Mouse (Mus musculus) thymus, adult 2 months (tissue): ENCODE results near the gene Slc30a6. TPM values are rescaled to one million over a fixed set of nuclear protein-coding genes. Genes with fewer than 3 reads are reported as not detected.

Source experiments
- DNase-seq: peaks from one replicate; pipeline ENCODE4 v3.0.0; 2021
- H3K27ac ChIP-seq: fragments of 200-500 bp; 2 replicates; pipeline ENCODE4 v1.5.1; 2012; ENCODE audit warnings: low read length, control low read depth; ENCODE audit not compliant: control insufficient read depth, insufficient read depth
- H3K27me3 ChIP-seq: fragments of 200-500 bp; 2 replicates; pipeline ENCODE4 v1.6.1; 2012; ENCODE audit warnings: mild to moderate bottlenecking, low read length, moderate library complexity, mixed read lengths; ENCODE audit not compliant: control insufficient read depth, insufficient read depth
- H3K36me3 ChIP-seq: fragments of 200-500 bp; 2 replicates; pipeline ENCODE4 v1.6.1; 2012; ENCODE audit warnings: mild to moderate bottlenecking, low read length, moderate library complexity; ENCODE audit not compliant: control insufficient read depth, insufficient read depth
- H3K4me1 ChIP-seq: fragments of 200-500 bp; replicated peaks from 2 replicates; pipeline ENCODE4 v1.6.1; 2012; ENCODE audit warnings: low read length; ENCODE audit not compliant: control insufficient read depth, insufficient read depth
- H3K4me3 ChIP-seq: fragments of 200-500 bp; 2 replicates; pipeline ENCODE4 v1.5.1; 2012; ENCODE audit warnings: mild to moderate bottlenecking, low read length, control low read depth, moderate library complexity; ENCODE audit not compliant: control insufficient read depth, insufficient read depth
- CTCF ChIP-seq: fragments of 200-500 bp; IDR thresholded peaks from 2 replicates; pipeline ENCODE4 v1.5.1; 2012; ENCODE audit warnings: mild to moderate bottlenecking, control low read depth, low read length, moderate library complexity, borderline replicate concordance; ENCODE audit not compliant: control insufficient read depth, poor library complexity, insufficient read depth; ENCODE audit errors: extremely low read depth
- POLR2A ChIP-seq: fragments of 200-500 bp; IDR thresholded peaks from 2 replicates; pipeline ENCODE4 v1.6.1; 2012; ENCODE audit warnings: mild to moderate bottlenecking, low read length, control low read depth, moderate library complexity; ENCODE audit not compliant: control insufficient read depth, poor library complexity, insufficient read depth; ENCODE audit errors: extremely low read depth
- WGBS: fragments of 180-500 bp; shearing (Covaris S2); methylation state at CpG from one replicate; pipeline ENCODE4 v1.1.7; 2018; 5-methylcytosine and 5-hydroxymethylcytosine counted together
- polyA plus RNA-seq: library from polyadenylated mRNA; depleted of rRNA; stranded (reverse); fragments of >200 nt; gene quantifications from 2 replicates; pipeline ENCODE4 v1.2.3, GENCODE M21; 2012

The Slc30a6 gene
- polyA plus RNA-seq, 1 experiment = 26.4 TPM

- Histone ChIP-seq H3K4me1 (peaks cover 5% of the 10 kb centered on the region), H3K27ac (peak overlapping the region; percentile 47), H3K36me3 (no peaks in the 10 kb centered on the region), H3K27me3 (no peaks in the 10 kb centered on the region), H3K4me3 (peak overlapping the region; percentile 23)
- peak; percentile 15 for DNase-seq
- TF ChIP-seq POLR2A (no peak), CTCF (no peak)
- 12% methylated on average over 16 of the region's 16 CpGs for WGBS
Observed at GRCm38 (mm10) chr17:74394855-74395254, 553 bp upstream of the Slc30a6 start.

GRCm38 (mm10) chr17:74396766-74397165 is 1.4 kb downstream of the Slc30a6 start:
- H3K27ac ChIP-seq = no peak overlapping the region
- DNase-seq = no peak
- WGBS = 82% methylated on average over 4 of the region's 4 CpGs
- no peak overlapping the region for H3K4me3 ChIP-seq
- H3K27me3 ChIP-seq = no peaks in the 10 kb centered on the region
- H3K4me1 ChIP-seq = peaks cover 5% of the 10 kb centered on the region
- H3K36me3 ChIP-seq = peaks cover under 1% of the 10 kb centered on the region; the same call in 1 of the 2 replicates
- TF ChIP-seq CTCF (no peak), POLR2A (no peak)

- Histone ChIP-seq H3K27me3 (no peaks in the 10 kb centered on the region), H3K4me1 (peaks cover 5% of the 10 kb centered on the region), H3K36me3 (peaks cover 5% of the 10 kb centered on the region), H3K27ac (no peak overlapping the region), H3K4me3 (no peak overlapping the region)
- no peak for DNase-seq
- TF ChIP-seq POLR2A (no peak), CTCF (no peak)
- 68% methylated on average over 2 of the region's 2 CpGs for WGBS
Observed at GRCm38 (mm10) chr17:74397173-74397572, 1.8 kb downstream of the Slc30a6 start.

GRCm38 (mm10) chr17:74402486-74403222 is 7.2 kb downstream of the Slc30a6 start:
- Histone ChIP-seq H3K4me1 (no peaks in the 10 kb centered on the region), H3K36me3 (peaks cover 29% of the 10 kb centered on the region), H3K27me3 (no peaks in the 10 kb centered on the region), H3K4me3 (no peak overlapping the region), H3K27ac (no peak overlapping the region)
- WGBS = 98% methylated on average over 12 of the region's 12 CpGs
- TF ChIP-seq POLR2A = no peak
- TF ChIP-seq CTCF = no peak
- DNase-seq = no peak

GRCm38 (mm10) chr17:74406487-74406886 is 11.1 kb downstream of the Slc30a6 start:
- WGBS = 94% methylated on average over 8 of the region's 8 CpGs
- H3K4me3 ChIP-seq = no peak overlapping the region
- no peaks in the 10 kb centered on the region for H3K27me3 ChIP-seq
- no peak overlapping the region for H3K27ac ChIP-seq
- H3K36me3 ChIP-seq = peaks cover 43% of the 10 kb centered on the region
- TF ChIP-seq CTCF (no peak), POLR2A (no peak)
- H3K4me1 ChIP-seq = no peaks in the 10 kb centered on the region
- DNase-seq = no peak

GRCm38 (mm10) chr17:74409722-74410121 is 14.3 kb downstream of the Slc30a6 start:
- H3K27me3 ChIP-seq = no peaks in the 10 kb centered on the region
- no peak for TF ChIP-seq POLR2A
- no peak for TF ChIP-seq CTCF
- peaks cover 27% of the 10 kb centered on the region for H3K36me3 ChIP-seq
- no peak overlapping the region for H3K27ac ChIP-seq
- no peak overlapping the region for H3K4me3 ChIP-seq
- WGBS = 90% methylated on average over 4 of the region's 4 CpGs
- no peak for DNase-seq
- no peaks in the 10 kb centered on the region for H3K4me1 ChIP-seq

- Histone ChIP-seq H3K4me3 (no peak overlapping the region), H3K27me3 (no peaks in the 10 kb centered on the region), H3K36me3 (peaks cover 38% of the 10 kb centered on the region), H3K4me1 (no peaks in the 10 kb centered on the region), H3K27ac (no peak overlapping the region)
- DNase-seq = no peak
- 93% methylated on average over 8 of the region's 8 CpGs for WGBS
- TF ChIP-seq POLR2A = no peak
- no peak for TF ChIP-seq CTCF
Observed at GRCm38 (mm10) chr17:74413324-74413723, 17.9 kb downstream of the Slc30a6 start.
